Mouse (Mus musculus) frontal cortex, postnatal 25 days (tissue): ENCODE measurements around the gene Actr5.

Experiments
- DNase-seq, 2 experiments: peaks; one replicate each; pipeline ENCODE4 v3.0.0; 2022; ENCODE audit warnings: low spot score in 2 of 2

The Actr5 gene

GRCm38 (mm10) chr2:158613541-158614417, 10.9 kb upstream of the Actr5 start:
- DNase-seq = peak in 1 of 2 experiments; percentile 60

GRCm38 (mm10) chr2:158614418-158614955, 10.2 kb upstream of the Actr5 start:
- DNase-seq = no peak

- DNase-seq = no peak
These were observed 9.5 kb upstream of the Actr5 start for GRCm38 (mm10) chr2:158615161-158615680.

- DNase-seq = no peak
These were observed 9.0 kb upstream of the Actr5 start for GRCm38 (mm10) chr2:158615702-158616101.

GRCm38 (mm10) chr2:158616296-158616695, 8.4 kb upstream of the Actr5 start:
- DNase-seq = no peak

- DNase-seq = no peak
These were observed 7.9 kb upstream of the Actr5 start for GRCm38 (mm10) chr2:158616790-158617189.

GRCm38 (mm10) chr2:158625231-158625630, 543 bp downstream of the Actr5 start:
- DNase-seq = no peak

- DNase-seq = no peak
These were observed 1.0 kb downstream of the Actr5 start for GRCm38 (mm10) chr2:158625697-158626096.

GRCm38 (mm10) chr2:158628858-158629257, 4.2 kb downstream of the Actr5 start:
- no peak for DNase-seq

GRCm38 (mm10) chr2:158629414-158629813, 4.7 kb downstream of the Actr5 start:
- DNase-seq = no peak

GRCm38 (mm10) chr2:158631873-158632272, 7.2 kb downstream of the Actr5 start:
- no peak for DNase-seq

GRCm38 (mm10) chr2:158641869-158642268, 17.2 kb downstream of the Actr5 start:
- DNase-seq = peak; percentile 56 to 67

GRCm38 (mm10) chr2:158642587-158642986, 17.9 kb downstream of the Actr5 start:
- no peak for DNase-seq

GRCm38 (mm10) chr2:158643791-158644190, 19.1 kb downstream of the Actr5 start:
- DNase-seq = no peak

- no peak for DNase-seq
These were observed 26.6 kb downstream of the Actr5 start for GRCm38 (mm10) chr2:158651159-158651908.

- DNase-seq = peak; percentile 71 to 81
These were observed 28.3 kb downstream of the Actr5 start for GRCm38 (mm10) chr2:158652985-158653384.

GRCm38 (mm10) chr2:158654717-158655116, 30.0 kb downstream of the Actr5 start:
- no peak for DNase-seq

GRCm38 (mm10) chr2:158655806-158656205, 31.1 kb downstream of the Actr5 start:
- no peak for DNase-seq

- no peak for DNase-seq
These were observed 34.1 kb downstream of the Actr5 start for GRCm38 (mm10) chr2:158658822-158659221.

GRCm38 (mm10) chr2:158659346-158659745, 34.7 kb downstream of the Actr5 start:
- no peak for DNase-seq

GRCm38 (mm10) chr2:158665098-158665497, 40.4 kb downstream of the Actr5 start, which contains the start of gene Ppp1r16b:
Ppp1r16b (plus strand) TSS chr2:158665398.
- DNase-seq = no peak
